13 mouse cellular contexts compared by ENCODE assay signal in genomic region chr4:154492714-154493121, GRCm38 (mm10).
A peak's percentile ranks its signal among the peaks of the same experiment; 100 is the strongest.
DNase-seq lines count a peak whose midpoint lies in the region; ATAC-seq lines count a peak whose summit lies in the region.
"Had no signal": no experiment of that assay in that cellular context is flagged by ENCODE, and none has a peak within 500 bp of the region (broad histone marks: within the 10 kb centered on the region; RNA-seq: fewer than 3 reads in every experiment).

No protein-coding gene starts in this region.

- H3K9me3 ChIP-seq in hindbrain, embryonic 13.5 days = no peaks in the 10 kb centered on the region
- no peaks in the 10 kb centered on the region for H3K9me3 ChIP-seq in hindbrain, embryonic 16.5 days (ENCODE audit: control insufficient read depth, low read length)
- H3K9me3 ChIP-seq in embryonic facial prominence, embryonic 13.5 days = no peaks in the 10 kb centered on the region
- H3K9me3 ChIP-seq in forebrain, embryonic 15.5 days = no peaks in the 10 kb centered on the region
- no peaks in the 10 kb centered on the region for H3K9me3 ChIP-seq in limb, embryonic 13.5 days
- H3K9me3 ChIP-seq: heart, embryonic 15.5 days; lung, embryonic 15.5 days had no signal

- 25% methylated on average over 11 of the region's 11 CpGs for WGBS in hindbrain, embryonic 13.5 days
- 37% methylated on average over 11 of the region's 11 CpGs for WGBS in hindbrain, embryonic 16.5 days
- 13% methylated on average over 11 of the region's 11 CpGs for WGBS in embryonic facial prominence, embryonic 13.5 days
- WGBS in forebrain, embryonic 15.5 days = 6% methylated on average over 11 of the region's 11 CpGs
- 17% methylated on average over 11 of the region's 11 CpGs for WGBS in limb, embryonic 13.5 days

- H3K4me3 ChIP-seq in hindbrain, embryonic 13.5 days = no peak overlapping the region
- no peak overlapping the region for H3K4me3 ChIP-seq in hindbrain, embryonic 16.5 days (ENCODE audit: low read length)
- no peak overlapping the region for H3K4me3 ChIP-seq in embryonic facial prominence, embryonic 13.5 days
- H3K4me3 ChIP-seq in forebrain, embryonic 15.5 days = no peak overlapping the region
- H3K4me3 ChIP-seq in limb, embryonic 13.5 days = no peak overlapping the region
- H3K4me3 ChIP-seq: heart, embryonic 15.5 days; layer of hippocampus, adult 2 months; lung, embryonic 15.5 days had no signal

- H3K9ac ChIP-seq in hindbrain, embryonic 13.5 days = 0 out of 2 replicates have a peak overlapping the region, but pooled peaks have one; percentile 39
- no peak overlapping the region for H3K9ac ChIP-seq in hindbrain, embryonic 16.5 days (ENCODE audit: low read depth, low read length)
- H3K9ac ChIP-seq in embryonic facial prominence, embryonic 13.5 days = no peak overlapping the region
- H3K9ac ChIP-seq in forebrain, embryonic 15.5 days (replicated peaks) = no peak overlapping the region
- no peak overlapping the region for H3K9ac ChIP-seq in limb, embryonic 13.5 days
- H3K9ac ChIP-seq: heart, embryonic 15.5 days; lung, embryonic 15.5 days had no signal

- peaks cover 86% of the 10 kb centered on the region for H3K27me3 ChIP-seq in hindbrain, embryonic 13.5 days
- peaks cover 23% of the 10 kb centered on the region for H3K27me3 ChIP-seq in hindbrain, embryonic 16.5 days (replicated peaks; ENCODE audit: control insufficient read depth, insufficient read depth, low read length)
- H3K27me3 ChIP-seq in embryonic facial prominence, embryonic 13.5 days = peaks cover 63% of the 10 kb centered on the region
- peaks cover 7% of the 10 kb centered on the region; the same call in 1 of the 2 replicates for H3K27me3 ChIP-seq in forebrain, embryonic 15.5 days
- peaks cover 12% of the 10 kb centered on the region; the same call in 1 of the 2 replicates for H3K27me3 ChIP-seq in limb, embryonic 13.5 days
- H3K27me3 ChIP-seq: lung, embryonic 15.5 days had no signal

- no peak for ATAC-seq in hindbrain, embryonic 13.5 days (ENCODE audit: low FRiP score)
- ATAC-seq in hindbrain, embryonic 16.5 days = no peak
- ATAC-seq in embryonic facial prominence, embryonic 13.5 days (ENCODE audit: insufficient number of reproducible peaks, insufficient read depth, low FRiP score, low TSS enrichment, low read depth) = no peak
- ATAC-seq in forebrain, embryonic 15.5 days (replicated peaks) = peak; percentile 44
- no peak for ATAC-seq in limb, embryonic 13.5 days (ENCODE audit: low FRiP score, low read depth)
- ATAC-seq: inflammation-experienced regulatory T-cells, adult 6 months had no signal

- peaks cover 54% of the 10 kb centered on the region for H3K4me1 ChIP-seq in hindbrain, embryonic 13.5 days (replicated peaks)
- peaks cover 12% of the 10 kb centered on the region for H3K4me1 ChIP-seq in hindbrain, embryonic 16.5 days (ENCODE audit: control insufficient read depth, insufficient read depth, low read depth, low read length)
- H3K4me1 ChIP-seq in embryonic facial prominence, embryonic 13.5 days = peaks cover 80% of the 10 kb centered on the region
- peaks cover 49% of the 10 kb centered on the region for H3K4me1 ChIP-seq in forebrain, embryonic 15.5 days
- H3K4me1 ChIP-seq in limb, embryonic 13.5 days = peaks cover 96% of the 10 kb centered on the region

- H3K36me3 ChIP-seq in hindbrain, embryonic 13.5 days = no peaks in the 10 kb centered on the region
- H3K36me3 ChIP-seq in hindbrain, embryonic 16.5 days (ENCODE audit: control insufficient read depth, insufficient read depth, low read length) = no peaks in the 10 kb centered on the region
- no peaks in the 10 kb centered on the region for H3K36me3 ChIP-seq in embryonic facial prominence, embryonic 13.5 days
- no peaks in the 10 kb centered on the region for H3K36me3 ChIP-seq in forebrain, embryonic 15.5 days
- no peaks in the 10 kb centered on the region; the same call in 1 of the 2 replicates for H3K36me3 ChIP-seq in limb, embryonic 13.5 days
- H3K36me3 ChIP-seq: heart, embryonic 15.5 days; lung, embryonic 15.5 days had no signal

- DNase-seq in liver = no peak
- no peak for DNase-seq in layer of hippocampus, postnatal 14 days (ENCODE audit: low spot score in 2 of 2)
- DNase-seq: cerebellum, adult 9-10 months; left cerebral cortex, postnatal 4 days had no signal

- H3K27ac ChIP-seq in hindbrain, embryonic 13.5 days = no peak overlapping the region; the same call in 1 of the 2 replicates
- H3K27ac ChIP-seq in hindbrain, embryonic 16.5 days (ENCODE audit: low read depth, low read length) = no peak overlapping the region
- no peak overlapping the region for H3K27ac ChIP-seq in embryonic facial prominence, embryonic 13.5 days
- H3K27ac ChIP-seq in forebrain, embryonic 15.5 days (replicated peaks) = peak overlapping the region; percentile 12; the same call in 1 of the 2 replicates
- H3K27ac ChIP-seq in limb, embryonic 13.5 days = peak overlapping the region; percentile 44; the same call in 1 of the 2 replicates
- H3K27ac ChIP-seq: heart, embryonic 15.5 days; layer of hippocampus, adult 2 months; lung, embryonic 15.5 days had no signal

- H3K4me2 ChIP-seq in hindbrain, embryonic 13.5 days = peak overlapping the region; percentile 6; the same call in 1 of the 2 replicates
- H3K4me2 ChIP-seq in hindbrain, embryonic 16.5 days (ENCODE audit: low read length) = no peak overlapping the region
- peak overlapping the region; percentile 24; the same call in 1 of the 2 replicates for H3K4me2 ChIP-seq in embryonic facial prominence, embryonic 13.5 days
- H3K4me2 ChIP-seq in forebrain, embryonic 15.5 days (replicated peaks) = peak overlapping the region; percentile 14
- H3K4me2 ChIP-seq in limb, embryonic 13.5 days (replicated peaks) = 0 out of 2 replicates have a peak overlapping the region, but pooled peaks have one; percentile 34
- H3K4me2 ChIP-seq: heart, embryonic 15.5 days; lung, embryonic 15.5 days had no signal

Comparison
In these comparisons a context has a peak if more than half of its experiments do, and no peak if none do; other contexts are left out.
1. H3K27ac ChIP-seq: peak in forebrain, embryonic 15.5 days (single experiment) and limb, embryonic 13.5 days (single experiment); none in hindbrain, embryonic 13.5 days (single experiment), hindbrain, embryonic 16.5 days (single experiment) and embryonic facial prominence, embryonic 13.5 days (single experiment).